Mouse (Mus musculus) gonadal fat pad, adult 2 months (tissue): ENCODE data around the gene Tle2. TPM values are rescaled to one million over a fixed set of nuclear protein-coding genes. Genes with fewer than 3 reads are reported as not detected.

ENCODE experiments used
- DNase-seq: peaks from one replicate; pipeline ENCODE4 v3.0.0-alpha.2; 2012; ENCODE audit warnings: low read depth
- polyA plus RNA-seq: library from polyadenylated mRNA; depleted of rRNA; stranded (reverse); fragments of >200 nt; gene quantifications from 2 replicates; pipeline ENCODE4 v1.2.3, GENCODE M21; 2012

The Tle2 gene
- polyA plus RNA-seq, 1 experiment: 107 TPM

GRCm38 (mm10) chr10:81575208-81575631 is 859 bp downstream of the Tle2 start:
- no peak for DNase-seq

DNA sequence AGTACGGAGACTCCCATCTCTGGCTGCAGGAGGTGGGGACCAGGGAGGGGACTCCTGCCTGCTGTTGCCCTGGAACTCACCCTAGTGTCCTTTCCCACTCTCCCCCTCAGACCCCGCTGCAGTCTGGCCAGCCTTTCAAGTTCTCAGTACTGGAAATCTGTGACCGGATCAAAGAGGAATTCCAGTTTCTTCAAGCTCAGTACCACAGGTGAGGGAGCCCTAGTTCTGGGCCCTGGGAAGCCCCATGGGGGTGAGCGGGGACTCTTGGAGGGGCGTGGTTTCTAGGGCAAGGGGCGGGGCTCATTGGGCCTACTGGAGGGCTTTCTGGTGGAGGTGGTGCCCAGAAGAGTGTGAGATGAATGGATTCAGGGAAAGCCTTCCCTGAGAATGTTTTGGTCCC is 1.3 kb downstream of the Tle2 start:
- no peak for DNase-seq

- DNase-seq: no peak
Measured at GRCm38 (mm10) chr10:81579967-81580366, 5.6 kb downstream of the Tle2 start.

GRCm38 (mm10) chr10:81580441-81581070 is 6.2 kb downstream of the Tle2 start:
- DNase-seq: no peak

GRCm38 (mm10) chr10:81583347-81583746 is 9.0 kb downstream of the Tle2 start:
- no peak for DNase-seq

GRCm38 (mm10) chr10:81588739-81589138 is 14.4 kb downstream of the Tle2 start:
- no peak for DNase-seq

- DNase-seq: no peak
Measured at GRCm38 (mm10) chr10:81591846-81592245, 17.5 kb downstream of the Tle2 start.

GRCm38 (mm10) chr10:81592631-81593030 is 18.3 kb downstream of the Tle2 start:
- DNase-seq: no peak

- no peak for DNase-seq
Measured at GRCm38 (mm10) chr10:81593223-81593622, 18.9 kb downstream of the Tle2 start.

- no peak for DNase-seq
Measured at GRCm38 (mm10) chr10:81593935-81594334, 19.6 kb downstream of the Tle2 start.

DNA sequence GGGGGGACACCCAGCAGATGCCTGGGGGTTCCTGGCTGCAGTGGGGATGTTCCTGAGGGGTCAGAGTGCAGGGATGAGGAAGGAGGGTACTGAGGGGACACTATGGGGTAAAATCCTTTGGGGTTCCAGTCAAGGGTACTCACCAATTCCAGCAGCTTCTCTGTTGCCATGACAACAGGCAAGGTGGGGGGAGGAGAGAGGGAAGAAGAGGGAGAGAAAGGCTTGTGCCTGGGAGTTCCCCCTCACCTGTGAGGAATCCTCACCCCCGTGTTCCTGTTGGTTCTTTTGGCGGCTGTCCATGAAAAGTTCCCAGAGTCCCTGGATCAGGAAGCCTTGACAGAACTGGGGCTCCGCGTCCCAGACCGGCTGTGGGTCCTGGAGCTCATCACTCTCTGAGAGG is 21.2 kb downstream of the Tle2 start:
- no peak for DNase-seq

DNA sequence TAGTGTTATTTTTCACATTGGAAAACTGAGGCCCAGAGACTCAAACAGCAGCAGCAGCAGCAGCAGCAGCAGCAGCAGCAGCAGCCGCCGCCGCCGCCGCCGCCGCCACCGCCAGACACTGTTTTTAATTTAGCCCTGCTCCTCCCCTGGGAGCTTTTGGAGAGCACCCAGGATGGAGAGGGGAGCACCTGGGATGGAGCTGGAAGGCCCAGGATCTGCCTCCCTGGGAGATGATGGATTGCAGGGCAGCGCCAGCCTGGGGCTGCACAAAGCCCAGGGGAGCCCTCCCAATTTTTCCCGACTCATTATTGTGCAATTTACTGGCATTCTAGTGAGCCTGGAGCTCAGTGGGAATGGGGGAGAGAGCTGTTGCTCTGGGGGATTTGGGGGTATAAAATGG is 22.2 kb downstream of the Tle2 start:
- no peak for DNase-seq

GRCm38 (mm10) chr10:81597137-81597950 is 23.0 kb downstream of the Tle2 start:
- DNase-seq: no peak

DNA sequence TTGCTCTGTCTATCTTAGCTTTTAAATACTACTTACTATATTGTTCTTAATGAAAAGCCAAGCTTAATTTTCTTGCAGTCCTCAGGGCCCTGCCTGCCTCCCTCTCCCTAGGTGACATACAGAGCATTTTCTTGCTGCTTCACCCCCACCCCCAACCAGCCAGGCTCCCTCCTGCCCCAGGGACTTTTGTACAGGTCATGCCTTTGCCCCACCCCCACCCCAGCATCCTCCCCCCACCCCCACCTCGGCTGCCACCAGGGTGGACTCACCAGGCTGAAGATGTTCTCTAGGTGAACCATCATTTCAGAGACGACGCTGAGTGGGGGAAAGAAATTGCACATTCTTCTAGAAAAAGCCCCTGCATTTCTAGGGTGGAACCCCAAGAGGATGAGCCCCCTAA is 24.0 kb downstream of the Tle2 start:
- no peak for DNase-seq

- DNase-seq: no peak
Measured at GRCm38 (mm10) chr10:81598871-81599270, 24.5 kb downstream of the Tle2 start.

GRCm38 (mm10) chr10:81599630-81600029 is 25.3 kb downstream of the Tle2 start:
- DNase-seq: no peak

DNA sequence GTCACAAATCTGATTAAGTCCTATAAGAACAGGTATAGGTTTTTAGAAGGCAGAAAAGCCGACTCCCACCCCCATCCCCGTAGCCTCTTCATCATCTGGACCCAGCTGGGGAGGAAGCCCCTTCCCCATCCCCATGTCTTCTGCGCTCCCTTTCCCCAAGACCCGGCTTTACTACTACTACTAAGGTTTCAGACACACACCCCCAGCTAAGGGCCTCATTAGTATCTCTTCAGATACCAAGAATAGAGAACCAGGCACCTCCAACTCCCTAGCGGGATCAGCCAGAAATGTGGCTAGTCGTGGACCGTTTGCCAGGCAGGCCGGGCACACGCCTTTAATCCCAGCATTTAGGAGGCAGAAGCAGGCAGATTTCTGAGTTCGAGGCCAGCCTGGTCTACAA is 25.7 kb downstream of the Tle2 start:
- no peak for DNase-seq

DNA sequence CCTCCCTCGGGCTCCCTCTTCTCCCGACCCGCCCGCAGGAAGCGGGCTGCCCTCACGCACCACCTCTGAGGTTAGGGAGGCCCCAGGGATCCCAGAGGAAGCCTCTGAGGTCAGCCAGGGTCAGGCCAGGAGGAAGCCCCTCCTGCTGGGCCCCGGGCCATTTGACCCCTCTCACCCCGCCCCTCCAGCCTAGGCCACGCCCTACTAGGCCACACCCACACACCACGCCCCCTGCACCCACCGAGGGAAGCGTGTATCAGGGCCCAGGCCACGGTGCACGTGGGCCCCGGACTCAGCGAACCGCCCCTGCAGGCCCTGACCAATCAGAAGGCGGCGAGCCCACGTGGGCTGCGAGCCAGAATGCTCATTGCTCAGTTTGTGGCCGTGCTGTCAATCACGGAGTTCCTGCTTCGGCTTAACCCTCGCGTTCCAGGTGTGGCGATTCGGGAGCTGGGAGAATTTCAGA is 26.4 kb downstream of the Tle2 start, which contains the start of gene Tle6:
Gene Tle6 (minus strand): TSS at position 336 of the 466 bp plus-strand sequence.
- peak; percentile 54 for DNase-seq

DNA sequence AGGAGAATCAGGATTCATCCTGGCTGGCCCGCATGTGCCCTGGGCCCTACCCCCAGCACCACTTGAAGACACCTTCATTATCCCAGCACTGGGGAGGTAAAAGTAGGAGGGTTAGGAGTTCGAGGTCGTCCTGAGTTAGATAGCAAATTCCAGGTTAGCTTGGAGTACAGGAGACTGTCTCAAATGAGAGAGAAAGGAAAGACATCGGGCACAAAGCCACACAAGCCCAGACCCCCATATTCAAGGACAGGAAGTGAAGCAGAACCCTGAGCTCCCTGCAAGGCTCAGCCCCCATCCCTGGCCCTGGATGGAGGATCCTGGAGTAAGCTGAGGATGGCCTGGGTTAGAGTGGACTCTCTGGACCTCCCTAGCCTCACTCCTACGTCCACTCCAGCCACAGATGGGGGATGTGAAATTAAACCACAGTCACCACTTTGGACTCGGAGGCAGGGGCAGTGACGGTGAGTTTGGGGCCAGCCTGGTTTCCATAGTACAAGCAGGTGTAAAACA is 27.1 kb downstream of the Tle2 start:
- DNase-seq: no peak

DNA sequence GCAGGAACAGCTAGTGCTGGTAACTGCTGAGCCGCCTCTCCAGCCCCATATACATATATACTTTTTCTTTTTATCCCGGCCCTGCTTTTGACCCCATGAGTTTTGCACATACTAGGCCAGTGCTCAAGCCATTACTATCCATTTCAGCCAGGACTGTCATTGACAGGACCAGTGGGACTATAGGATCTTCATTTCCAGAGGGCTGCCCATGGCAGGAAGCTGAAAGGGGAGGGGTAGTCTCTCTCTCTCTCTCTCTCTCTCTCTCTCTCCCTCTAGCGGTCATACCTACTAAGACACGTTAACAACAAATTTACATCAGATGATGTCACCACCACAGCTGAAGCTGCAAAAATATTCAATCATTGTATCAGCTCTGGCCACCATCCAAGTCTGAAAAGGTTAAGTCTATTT is 28.4 kb downstream of the Tle2 start:
- DNase-seq: no peak

- DNase-seq: no peak
Measured at GRCm38 (mm10) chr10:81604019-81604967, 29.9 kb downstream of the Tle2 start.
